Mouse (Mus musculus) gastrocnemius, adult 18-20 months (tissue): ENCODE measurements around the gene Havcr1. TPM values are rescaled to one million over a fixed set of nuclear protein-coding genes. Genes with fewer than 3 reads are reported as not detected.
"Not testable (repeated sequence)": the region's sequence is repeated elsewhere in the genome, so short reads cannot be mapped to it uniquely, and the experiment has no call there.

Source experiments
- DNase-seq: peaks from one replicate; pipeline ENCODE4 v3.0.0; 2021; ENCODE audit warnings: low spot score
- long read RNA-seq, 2 experiments: library from polyadenylated mRNA; stranded (forward); transcript quantifications; one replicate each; pipeline ENCODE4 v2.0.0; 2021
- total RNA-seq, 2 experiments: library from RNA; stranded (reverse); gene quantifications; 2 replicates each; pipeline ENCODE4 v1.2.3; 2021

The Havcr1 gene
- not detected for total RNA-seq
- long read RNA-seq, experiment 1 = 0 reads
- long read RNA-seq, experiment 2 = 0 reads

DNA sequence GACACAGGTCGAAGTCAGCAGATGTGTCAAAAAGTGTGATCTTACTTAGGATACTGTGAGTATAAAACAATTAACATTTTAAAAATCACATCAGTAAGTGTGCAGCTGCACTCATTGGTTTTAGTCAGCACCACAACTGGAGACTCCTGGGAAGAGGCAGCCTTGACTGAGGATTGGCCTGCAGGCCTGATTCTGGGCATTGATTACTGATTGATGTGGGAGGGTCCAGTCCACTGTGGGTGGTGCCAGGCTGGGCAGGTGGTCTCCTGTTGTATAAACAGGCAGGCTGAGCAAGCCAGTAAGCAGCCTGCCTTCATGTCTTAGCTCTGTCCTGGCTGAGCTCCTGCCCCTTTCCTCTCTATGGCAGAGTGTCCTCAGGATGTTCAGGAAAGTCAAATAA lies at the start of gene Havcr1:
Havcr1 (plus strand) TSS at position 5 of the 400 bp plus-strand sequence.
- DNase-seq = not testable (repeated sequence)

DNA sequence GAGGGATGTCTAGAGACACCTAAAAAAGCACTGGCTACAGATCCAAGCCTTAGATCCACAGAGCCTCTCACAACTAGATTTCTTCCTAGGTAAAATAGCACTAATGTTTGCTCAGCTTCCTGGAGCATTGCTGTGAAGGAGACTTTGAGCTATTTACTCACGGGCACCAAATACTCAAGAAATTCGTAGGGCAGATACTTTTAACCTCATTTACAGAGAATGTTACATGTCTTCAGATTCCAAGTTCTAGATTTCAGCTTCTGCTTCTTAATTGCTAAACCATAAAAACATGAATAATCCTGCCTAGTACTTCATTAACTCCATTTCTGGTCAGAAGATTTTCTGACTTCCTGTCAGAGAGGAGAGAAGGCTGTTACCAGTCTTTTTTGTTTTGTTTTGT lies 44.7 kb upstream of the Havcr1 start:
- DNase-seq = no peak

DNA sequence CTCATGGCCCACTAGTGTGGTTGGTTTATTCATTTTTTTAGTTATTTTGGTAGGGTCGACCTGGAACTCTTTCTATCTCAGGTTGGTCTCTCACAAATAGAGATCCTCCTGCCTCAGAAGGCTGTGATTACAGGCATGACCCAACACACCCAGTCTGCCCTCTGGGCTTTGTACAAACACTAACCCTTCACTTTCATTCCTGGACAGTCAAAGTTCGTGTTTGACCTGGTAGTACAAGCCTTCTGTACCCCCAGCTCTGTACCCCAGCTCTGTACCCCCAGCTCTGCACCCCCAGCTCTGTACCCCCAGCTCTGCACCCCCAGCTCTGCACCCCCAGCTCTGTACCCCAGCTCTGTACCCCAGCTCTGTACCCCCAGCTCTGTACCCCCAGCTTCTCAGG lies 39.0 kb upstream of the Havcr1 start:
- DNase-seq = not testable (repeated sequence)

DNA sequence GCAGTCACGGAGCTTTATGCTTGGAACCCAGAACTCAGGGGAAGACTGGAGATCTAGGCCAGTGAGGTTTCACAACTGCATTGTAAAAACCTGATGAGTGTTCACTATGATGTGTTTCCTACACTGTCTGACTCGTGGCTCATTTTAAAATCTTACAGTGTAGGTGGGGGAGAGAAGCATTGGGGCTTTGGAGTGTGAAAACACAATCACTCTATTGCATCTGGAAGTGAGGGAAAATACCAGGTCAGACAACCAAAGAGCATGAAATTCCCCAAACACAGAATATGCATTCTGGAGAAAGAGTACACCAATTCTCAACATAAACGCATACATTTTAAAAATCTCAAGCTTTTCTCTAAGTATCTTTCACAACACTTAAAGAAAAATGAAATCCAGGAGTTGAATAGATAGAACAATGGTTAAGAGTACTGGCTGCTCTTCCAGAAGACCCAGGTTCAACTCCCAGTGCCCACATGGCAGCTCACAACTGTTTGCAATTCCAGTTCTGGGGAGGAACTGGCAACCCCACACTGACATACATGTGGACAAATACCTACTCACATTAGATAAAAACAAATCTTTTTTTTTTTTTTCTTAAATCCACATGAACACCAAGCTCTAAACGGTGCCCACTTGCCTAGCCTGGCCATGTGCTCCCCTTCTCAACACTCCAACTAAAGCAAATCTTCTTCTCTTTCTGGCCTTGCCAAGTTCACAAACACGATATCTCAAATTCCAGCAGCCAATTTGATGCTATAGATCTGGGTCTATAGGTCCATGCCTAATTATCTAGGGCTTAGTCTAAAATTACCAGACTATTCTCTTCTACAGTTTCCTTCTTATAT lies 37.2 kb upstream of the Havcr1 start:
- DNase-seq = no peak

DNA sequence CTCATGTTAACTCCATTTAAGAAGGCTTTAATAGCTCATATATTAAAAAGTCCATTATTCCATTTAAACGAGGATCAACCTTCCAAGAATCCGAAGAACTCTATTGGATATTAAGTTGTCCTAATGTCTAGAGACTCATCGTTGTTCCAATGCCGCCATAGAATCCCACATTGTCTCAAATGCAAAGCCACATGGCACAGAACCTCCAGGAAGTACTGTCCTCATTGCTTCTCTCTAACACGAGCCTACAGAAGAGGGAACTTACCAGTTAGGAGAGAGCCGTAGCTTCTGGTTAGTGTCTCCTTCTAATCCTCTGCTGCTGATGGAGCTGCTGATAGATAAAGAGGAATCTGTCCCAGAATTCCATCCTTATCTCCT lies 36.6 kb upstream of the Havcr1 start:
- no peak for DNase-seq

DNA sequence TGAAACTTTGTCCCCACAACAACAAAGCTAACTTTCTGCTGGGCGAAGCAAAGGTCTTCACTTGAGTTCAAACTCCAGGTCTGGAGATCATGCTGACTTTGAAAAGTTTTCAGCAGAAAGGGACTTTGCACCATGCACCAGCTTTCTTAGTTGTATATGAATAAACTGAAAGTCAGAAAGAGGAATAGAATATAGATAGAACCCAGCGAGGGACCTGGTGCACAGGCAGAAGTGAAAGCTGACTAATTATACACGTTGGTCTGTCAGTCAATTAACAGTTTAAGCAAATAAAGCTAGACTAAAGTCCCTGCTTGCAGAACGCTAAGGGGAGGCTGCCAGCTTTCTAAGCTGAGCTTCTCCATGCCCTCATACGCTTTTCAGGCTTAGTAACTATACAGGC lies 36.0 kb upstream of the Havcr1 start:
- DNase-seq = no peak

DNA sequence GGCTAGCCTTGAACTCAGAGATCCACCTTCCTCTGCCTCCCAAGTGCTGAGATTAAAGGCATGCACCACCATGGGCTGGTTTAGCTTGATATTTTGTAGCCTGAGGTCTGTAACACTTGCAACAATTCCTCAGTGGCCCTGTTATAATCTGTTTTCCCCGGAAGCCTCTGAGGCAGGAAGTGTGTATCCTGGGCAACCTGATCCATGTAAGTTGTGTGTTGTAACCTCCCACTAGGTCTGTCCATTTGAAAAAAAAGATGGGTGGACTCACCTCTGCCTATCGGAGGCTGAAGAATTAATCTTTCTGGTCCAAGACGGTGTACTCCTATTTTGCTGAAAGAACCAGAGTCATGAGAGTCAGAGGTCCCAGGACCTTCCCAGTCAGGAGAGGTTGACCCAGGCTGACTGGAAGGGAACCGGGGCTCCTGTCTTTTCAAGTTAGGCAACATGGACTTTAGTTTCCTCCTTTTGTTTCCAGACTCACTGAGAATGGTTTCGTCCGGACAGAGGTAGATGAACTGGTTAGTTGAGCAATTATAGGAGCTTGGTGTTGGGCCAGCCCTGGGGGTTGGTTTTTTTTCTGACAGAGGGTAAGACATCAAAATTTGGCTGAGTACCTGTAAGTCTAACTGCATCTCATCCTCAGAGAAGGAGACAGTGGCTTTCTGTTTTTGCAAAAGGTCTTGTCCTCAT lies 28.1 kb upstream of the Havcr1 start, which contains the start of gene Timd2:
Timd2 (minus strand) TSS at position 398 of the 693 bp plus-strand sequence.
- DNase-seq = no peak

DNA sequence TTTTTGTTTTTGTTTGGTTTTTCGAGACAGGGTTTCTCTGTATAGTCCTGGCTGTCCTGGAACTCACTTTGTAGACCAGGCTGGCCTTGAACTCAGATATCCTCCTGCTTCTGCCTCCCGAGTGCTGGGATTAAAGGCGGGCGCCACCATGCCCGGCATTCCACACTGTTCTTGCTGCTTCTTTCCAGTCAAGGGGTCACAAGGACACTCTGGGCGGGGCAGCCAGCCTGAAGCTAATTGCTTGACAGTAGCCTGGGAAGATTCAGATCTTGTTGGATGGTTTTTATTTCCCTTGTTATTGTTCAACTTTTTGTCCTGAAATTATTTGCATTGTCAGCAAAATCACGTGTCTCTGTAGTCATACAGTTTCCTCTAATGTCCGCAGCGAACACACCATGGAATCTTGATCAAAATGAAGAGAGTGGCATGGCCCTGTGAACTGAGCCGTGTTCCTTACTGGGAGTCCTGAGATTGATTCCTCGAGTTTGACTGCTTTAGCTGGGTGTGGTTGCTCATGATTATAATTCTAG lies 3.3 kb upstream of the Havcr1 start:
- DNase-seq = no peak

DNA sequence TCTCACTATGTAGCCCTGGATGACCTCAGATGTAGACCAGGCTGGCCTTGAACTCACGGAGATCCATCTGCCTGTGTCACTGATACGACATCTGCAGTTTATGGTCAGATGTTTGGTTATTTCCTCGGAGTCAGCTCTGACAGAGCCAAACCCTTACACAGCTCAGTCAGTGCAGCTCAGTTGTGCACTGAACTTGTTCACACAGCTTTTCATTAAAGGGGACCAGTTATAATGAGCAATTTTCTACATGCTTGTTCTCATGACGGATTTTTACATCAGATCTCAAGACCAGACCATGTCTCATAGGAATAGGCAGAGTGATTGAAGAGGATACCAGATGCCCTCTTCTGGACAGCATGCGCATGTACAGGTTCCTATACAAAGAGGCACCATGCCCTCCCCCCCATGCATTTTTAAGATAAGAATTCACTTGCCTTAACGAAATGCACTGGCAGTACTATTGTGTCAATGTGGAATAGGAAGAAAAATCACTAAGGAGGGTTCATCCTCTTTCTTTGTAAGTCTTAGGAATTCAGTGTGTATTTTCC lies 1.6 kb upstream of the Havcr1 start:
- no peak for DNase-seq

DNA sequence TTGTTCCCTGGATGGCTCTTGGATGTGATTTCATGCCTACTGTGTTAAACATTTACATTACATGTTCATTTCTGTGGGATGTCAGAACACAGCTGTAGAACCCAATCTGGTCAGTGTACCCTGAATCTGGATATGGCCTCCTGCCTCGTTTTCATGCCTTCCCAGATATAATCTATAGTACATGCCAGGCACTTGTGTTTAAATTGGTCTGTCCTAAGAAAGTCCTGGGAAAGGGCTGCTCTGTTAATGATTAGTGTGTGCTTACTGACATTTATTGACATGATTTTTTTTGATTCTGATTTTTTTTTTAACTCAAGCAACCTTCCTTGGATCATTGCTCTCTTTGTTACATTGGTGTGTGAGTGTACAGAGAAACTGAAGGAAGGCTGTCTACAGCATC lies 263 bp upstream of the Havcr1 start:
- DNase-seq = no peak

DNA sequence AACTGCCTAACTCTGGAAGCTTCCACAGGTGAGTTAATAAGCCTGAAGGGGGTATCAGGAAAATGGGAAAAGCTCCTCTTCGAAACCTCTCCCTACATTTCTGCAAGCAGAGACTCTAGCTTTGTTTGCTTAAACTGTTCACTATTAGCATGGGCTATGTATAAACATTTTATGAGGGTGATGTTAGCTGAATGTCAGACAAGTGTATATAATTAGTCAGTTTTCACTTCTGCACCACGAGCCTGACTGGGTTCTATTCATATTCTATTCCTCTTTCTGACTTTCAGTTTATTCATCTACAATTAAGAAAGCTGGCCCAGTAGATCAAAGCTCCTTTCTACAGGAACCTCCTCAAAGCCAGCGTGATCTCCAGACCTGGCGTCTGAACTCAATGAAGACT lies 4.6 kb downstream of the Havcr1 start:
- no peak for DNase-seq

DNA sequence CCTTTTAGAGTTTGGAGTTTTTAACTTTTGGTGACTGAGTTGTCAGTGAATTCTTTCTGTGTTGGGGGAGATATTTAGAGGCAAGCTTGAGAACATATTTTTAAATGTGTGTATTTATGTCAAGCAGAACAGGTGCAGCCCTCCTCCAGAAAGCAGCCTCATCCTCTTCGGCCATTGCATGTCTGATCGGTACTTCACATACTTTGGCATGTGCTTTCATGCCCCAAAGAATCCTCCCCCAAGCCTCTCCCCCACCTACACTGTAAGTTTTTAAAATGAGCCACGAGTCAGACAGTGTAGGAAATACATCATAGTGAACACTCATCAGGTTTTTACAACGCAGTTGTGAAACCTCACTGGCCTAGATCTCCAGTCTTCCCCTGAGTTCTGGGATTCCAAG lies 6.0 kb downstream of the Havcr1 start:
- DNase-seq = no peak

DNA sequence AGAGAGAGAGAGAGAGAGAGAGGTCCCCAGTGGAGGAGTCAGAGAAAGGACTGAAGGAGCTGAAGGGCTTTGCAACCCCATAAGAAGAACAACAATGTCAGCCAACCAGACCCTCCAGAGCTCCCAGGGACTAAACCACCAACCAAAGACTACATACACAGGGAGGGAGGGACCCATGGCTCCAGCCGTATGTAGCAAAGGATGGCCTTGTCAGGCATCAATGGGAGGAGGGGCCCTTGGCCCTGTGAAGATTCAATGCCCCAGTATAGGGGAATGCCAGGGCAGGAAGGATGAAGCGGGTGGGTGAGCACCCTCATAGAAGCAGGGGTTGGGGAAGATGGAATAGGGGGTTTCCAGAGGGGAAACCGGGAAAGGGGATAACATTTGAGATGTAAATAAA lies 6.8 kb downstream of the Havcr1 start:
- no peak for DNase-seq

DNA sequence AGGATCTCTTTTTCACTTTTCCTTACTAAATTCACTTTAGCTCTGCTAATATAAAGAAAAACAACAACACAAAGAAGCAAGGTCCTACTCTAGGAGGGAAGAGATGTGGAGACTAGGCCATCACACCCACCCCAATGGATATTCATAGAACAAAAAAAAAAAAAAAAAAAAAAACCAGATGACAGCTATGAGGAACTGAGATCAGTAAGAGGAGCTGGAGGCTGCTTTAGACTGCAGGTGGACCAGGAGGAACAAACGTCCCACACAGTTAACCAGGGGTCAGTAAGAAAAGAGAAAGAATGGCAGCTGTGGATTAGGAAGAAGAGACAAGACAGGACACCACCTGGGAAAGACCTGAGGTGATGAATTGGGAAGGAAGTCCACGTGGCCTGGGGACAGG lies 13.1 kb downstream of the Havcr1 start:
- DNase-seq = no peak

DNA sequence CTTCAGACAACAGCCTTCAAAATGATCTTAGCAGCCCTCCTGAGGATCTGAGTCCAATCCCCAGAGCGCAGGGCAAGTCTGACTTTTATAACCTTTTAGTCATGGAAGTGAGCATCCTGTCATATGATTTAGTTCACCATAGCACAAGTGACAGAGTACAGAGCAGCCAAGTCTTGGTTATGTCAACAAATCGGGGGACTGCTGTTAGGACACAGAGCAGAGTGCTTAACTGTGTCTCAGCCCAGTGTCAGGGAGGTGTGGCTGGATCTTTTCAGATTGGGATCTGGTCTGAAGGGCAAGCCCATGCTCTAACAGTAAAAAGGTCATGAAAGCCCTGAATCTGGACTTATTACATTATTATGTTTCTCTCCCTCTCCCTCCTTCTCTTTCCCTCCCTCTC lies 18.8 kb downstream of the Havcr1 start:
- no peak for DNase-seq

DNA sequence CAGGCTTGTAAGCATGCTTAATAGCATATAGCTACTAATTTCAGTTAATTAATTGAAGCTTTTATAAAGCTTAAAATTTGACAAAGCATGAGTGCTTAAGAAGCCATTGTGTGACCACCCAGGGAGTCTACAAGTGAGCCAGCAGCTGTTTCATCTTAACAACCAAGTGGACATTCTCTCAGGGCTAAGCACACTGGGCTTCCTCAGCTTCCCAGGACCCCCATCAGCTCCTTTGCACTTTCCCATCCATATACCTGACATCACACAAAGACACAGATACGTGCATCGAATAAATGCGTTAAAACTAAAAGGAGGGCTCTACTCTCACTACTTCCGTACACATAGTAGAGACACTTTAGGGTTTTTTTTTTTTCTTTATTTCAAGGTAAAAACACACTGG lies 19.8 kb downstream of the Havcr1 start:
- DNase-seq = no peak

DNA sequence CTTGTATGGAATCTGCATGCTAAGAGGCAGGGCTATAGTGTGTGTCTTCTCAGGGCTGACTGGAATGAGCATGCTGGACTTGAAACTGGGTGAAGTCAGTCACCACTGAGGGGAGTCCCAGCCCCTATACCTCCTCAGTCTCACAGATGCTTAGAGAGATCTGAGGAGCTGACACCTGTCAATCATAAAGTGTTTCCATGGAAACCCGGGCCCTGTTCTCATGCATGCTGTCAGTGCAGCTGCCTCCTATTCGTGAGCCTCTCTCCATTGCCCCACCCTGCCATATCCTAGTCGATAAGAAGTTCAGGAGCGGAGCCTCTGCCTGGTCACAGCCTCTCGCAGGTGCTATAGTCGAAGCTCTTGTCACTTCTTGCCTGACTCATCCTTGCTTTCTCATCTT lies 20.8 kb downstream of the Havcr1 start:
- not testable (repeated sequence) for DNase-seq

DNA sequence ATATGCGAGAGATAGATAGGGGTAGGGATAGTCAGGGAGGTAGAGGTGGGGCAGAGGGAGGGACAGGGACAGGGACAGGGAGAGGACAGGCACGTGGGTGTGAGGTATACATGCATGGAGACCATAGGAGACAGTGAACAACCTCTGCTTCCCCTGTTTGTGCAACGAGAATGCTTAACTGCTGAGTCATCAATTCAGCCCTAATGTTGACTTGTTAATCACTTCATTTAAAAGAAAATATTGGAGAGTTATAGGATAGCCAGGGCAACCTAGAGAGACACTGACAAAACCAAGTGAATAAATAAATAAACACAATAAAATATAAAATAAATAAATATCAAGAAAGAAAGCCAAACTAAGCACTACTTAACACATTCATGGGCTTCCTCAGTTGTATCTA lies 42.0 kb downstream of the Havcr1 start:
- no peak for DNase-seq

DNA sequence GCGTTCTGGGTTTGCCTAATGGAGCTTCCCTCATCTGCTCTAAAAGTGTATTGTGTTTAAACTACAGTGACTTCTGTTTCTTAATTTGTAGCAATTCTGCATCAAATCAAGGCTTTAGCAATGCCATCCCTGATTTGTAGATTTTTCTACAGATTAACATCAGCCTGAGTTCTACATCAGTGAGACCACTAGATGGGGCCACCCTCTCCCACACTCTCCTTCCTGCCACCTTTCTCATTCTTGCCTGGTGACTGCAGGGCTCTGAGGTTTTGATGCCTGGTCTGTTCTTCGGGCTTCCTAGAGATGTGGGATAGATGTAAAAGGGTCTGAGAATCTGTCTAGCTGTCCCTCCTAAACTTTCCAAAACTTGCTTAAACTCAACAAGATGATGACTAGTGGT lies 44.9 kb downstream of the Havcr1 start:
- DNase-seq = no peak

DNA sequence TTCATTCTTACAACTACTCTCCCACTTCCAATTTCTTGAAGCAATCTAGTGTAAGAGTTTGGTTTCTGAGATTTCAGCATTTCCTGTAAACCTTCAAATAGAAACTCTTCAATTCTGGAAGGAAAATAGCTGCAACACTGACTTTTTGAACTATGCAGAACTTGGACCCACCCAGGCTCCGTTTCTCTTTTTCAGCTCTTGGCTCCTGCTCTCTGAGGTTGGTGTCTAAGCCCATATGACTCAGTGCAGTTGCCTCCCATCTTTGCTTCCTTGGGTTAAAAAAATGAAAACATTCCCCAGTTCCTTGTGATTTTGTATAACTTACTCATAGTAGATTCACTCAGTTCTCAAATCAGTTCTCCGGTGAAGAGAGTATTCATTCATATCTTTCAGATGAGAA lies 69.6 kb downstream of the Havcr1 start:
- DNase-seq = no peak

DNA sequence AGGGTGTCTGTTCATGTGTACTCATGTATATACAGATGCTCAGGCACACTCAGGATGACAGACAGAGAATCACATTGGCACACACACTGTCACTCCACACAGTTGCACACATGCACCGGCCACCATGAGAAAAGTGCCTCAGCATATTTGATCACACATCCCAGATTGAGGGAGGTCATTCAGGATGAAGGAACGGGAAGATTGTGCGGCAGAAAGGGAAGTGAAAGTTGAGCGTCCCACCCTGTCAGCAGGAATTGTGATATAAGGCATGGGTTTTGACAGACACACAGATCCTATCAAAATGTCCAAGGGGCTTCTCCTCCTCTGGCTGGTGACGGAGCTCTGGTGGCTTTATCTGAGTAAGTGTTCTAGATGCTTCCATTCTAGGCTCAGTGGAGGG lies 75.6 kb downstream of the Havcr1 start, which contains the start of gene Timd4:
Timd4 (plus strand) TSS at position 290 of the 400 bp plus-strand sequence.
- DNase-seq = no peak

DNA sequence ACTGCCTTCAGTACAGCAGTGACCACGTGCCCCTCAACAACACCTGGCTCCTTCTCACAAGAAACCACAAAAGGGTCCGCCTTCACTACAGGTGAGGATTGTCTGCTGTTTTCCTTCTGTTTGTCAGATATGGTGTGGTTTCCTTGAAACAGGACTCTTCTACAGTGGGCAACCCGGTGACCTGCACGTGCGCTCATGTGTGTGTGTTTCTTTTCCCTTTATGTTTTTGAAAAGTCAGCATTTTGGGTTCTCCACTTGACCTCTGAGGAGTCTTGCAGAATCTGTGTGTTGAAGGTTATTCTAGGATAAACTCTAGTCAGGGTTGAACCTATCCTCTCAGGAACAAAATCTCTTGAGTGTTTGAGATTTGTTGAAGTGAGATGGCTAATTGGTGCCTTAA lies 82.8 kb downstream of the Havcr1 start:
- DNase-seq = no peak
